Mouse (Mus musculus): ENCODE data around the gene Denr. TPM values are rescaled to one million over a fixed set of nuclear protein-coding genes. Genes with fewer than 3 reads are reported as not detected.

Denr gene
- total and polyA plus RNA-seq, 3 experiments = 51.7 to 150 (median 54.0) TPM

- Histone ChIP-seq H3K9me3 (replicated peaks) (no peaks in the 10 kb centered on the region), H3K27me3 (ENCODE audit: insufficient read depth, low read length) (peaks cover 2% of the 10 kb centered on the region; the same call in 1 of the 2 replicates), H3K36me3 (replicated peaks) (peaks cover 43% of the 10 kb centered on the region), H3K4me3 (ENCODE audit: low read depth, low read length) (no peak overlapping the region), H3K4me1 (ENCODE audit: insufficient read depth, low read depth, low read length) (peaks cover 36% of the 10 kb centered on the region)
- no peak for DNase-seq (ENCODE audit: low spot score)
- TF ChIP-seq POLR2AphosphoS5 (IDR thresholded peaks at IDR 0.05; ENCODE audit: insufficient replicate concordance, low read depth, low read length) (no peak), CTCF (IDR thresholded peaks at IDR 0.05; ENCODE audit: low read depth, low read length) (no peak), GATA2 (IDR thresholded peaks at IDR 0.05; ENCODE audit: borderline replicate concordance, low read depth, low read length) (no peak), TAL1 (conservative IDR thresholded peaks at IDR 0.05; ENCODE audit: low read depth, low read length) (no peak), GATA1 (IDR thresholded peaks at IDR 0.05; ENCODE audit: borderline replicate concordance, low read length) (no peak)
- no peak for ATAC-seq (ENCODE audit: extremely low read depth, insufficient number of reproducible peaks, low FRiP score, poor library complexity, severe bottlenecking)
These were observed 71.2 kb downstream of the Denr start for GRCm38 (mm10) chr5:123978131-123978530.

Other genes starting within 250 kb of the Denr start
- 59.1 and 75.4 TPM in 2 replicates for gene Clip1, start 222.6 kb upstream of the Denr start, total RNA-seq (2014; fragmentation: Nextera tagmentation)
- gene Clip1, start 222.6 kb upstream of the Denr start, total RNA-seq (2017) = 47.8 and 49.1 TPM in 2 replicates
- 12.0 and 12.9 TPM in 2 replicates for gene Clip1, start 222.6 kb upstream of the Denr start, polyA plus RNA-seq (2012)
- gene Zcchc8, start 186.1 kb upstream of the Denr start, total RNA-seq (2014; fragmentation: Nextera tagmentation) = 68.2 and 93.6 TPM in 2 replicates
- 33.3 and 41.4 TPM in 2 replicates for gene Zcchc8, start 186.1 kb upstream of the Denr start, total RNA-seq (2017)
- 55.2 and 79.4 TPM in 2 replicates for gene Zcchc8, start 186.1 kb upstream of the Denr start, polyA plus RNA-seq (2012)
- gene Rsrc2, start 157.8 kb upstream of the Denr start, total RNA-seq (2014; fragmentation: Nextera tagmentation) = 141 and 148 TPM in 2 replicates
- 130 and 151 TPM in 2 replicates for gene Rsrc2, start 157.8 kb upstream of the Denr start, total RNA-seq (2017)
- 8.2 and 18.3 TPM in 2 replicates for gene Rsrc2, start 157.8 kb upstream of the Denr start, polyA plus RNA-seq (2012)
- 100 and 117 TPM in 2 replicates for gene Kntc1, start 157.5 kb upstream of the Denr start, total RNA-seq (2014; fragmentation: Nextera tagmentation)
- 61.9 and 68.0 TPM in 2 replicates for gene Kntc1, start 157.5 kb upstream of the Denr start, total RNA-seq (2017)
- gene Kntc1, start 157.5 kb upstream of the Denr start, polyA plus RNA-seq (2012) = 3.2 and 3.8 TPM in 2 replicates
- not detected in 2 replicates for gene Hcar2, start 41.7 kb upstream of the Denr start, total RNA-seq (2014; fragmentation: Nextera tagmentation)
- 0.12 and 0.22 TPM in 2 replicates for gene Hcar2, start 41.7 kb upstream of the Denr start, total RNA-seq (2017)
- gene Hcar2, start 41.7 kb upstream of the Denr start, polyA plus RNA-seq (2012) = not detected in 2 replicates
- gene Hcar1, start 27.2 kb upstream of the Denr start, total RNA-seq (2014; fragmentation: Nextera tagmentation) = not detected in 2 replicates
- 0.06 and 0.22 TPM in 2 replicates for gene Hcar1, start 27.2 kb upstream of the Denr start, total RNA-seq (2017)
- not detected in 2 replicates for gene Hcar1, start 27.2 kb upstream of the Denr start, polyA plus RNA-seq (2012)
- gene Gm43518, start 20.2 kb downstream of the Denr start, total RNA-seq (2014; fragmentation: Nextera tagmentation) = 1.6 TPM in 1 of 2 replicates, not detected in the other
- 0.27 and 1.5 TPM in 2 replicates for gene Gm43518, start 20.2 kb downstream of the Denr start, total RNA-seq (2017)
- not detected in 2 replicates for gene Gm43518, start 20.2 kb downstream of the Denr start, polyA plus RNA-seq (2012)
- gene Ccdc62, start 23.5 kb downstream of the Denr start, total RNA-seq (2014; fragmentation: Nextera tagmentation) = 2.8 and 9.4 TPM in 2 replicates
- 3.0 and 3.9 TPM in 2 replicates for gene Ccdc62, start 23.5 kb downstream of the Denr start, total RNA-seq (2017)
- gene Ccdc62, start 23.5 kb downstream of the Denr start, polyA plus RNA-seq (2012) = 5.0 and 5.6 TPM in 2 replicates
- gene Hip1r, start 66.5 kb downstream of the Denr start, total RNA-seq (2014; fragmentation: Nextera tagmentation) = 14.2 and 21.7 TPM in 2 replicates
- 5.6 and 7.9 TPM in 2 replicates for gene Hip1r, start 66.5 kb downstream of the Denr start, total RNA-seq (2017)
- 14.9 and 16.5 TPM in 2 replicates for gene Hip1r, start 66.5 kb downstream of the Denr start, polyA plus RNA-seq (2012)
- gene Vps37b, start 125.1 kb downstream of the Denr start, total RNA-seq (2014; fragmentation: Nextera tagmentation) = 55.7 and 64.1 TPM in 2 replicates
- 26.2 and 27.5 TPM in 2 replicates for gene Vps37b, start 125.1 kb downstream of the Denr start, total RNA-seq (2017)
- gene Vps37b, start 125.1 kb downstream of the Denr start, polyA plus RNA-seq (2012) = 135 and 192 TPM in 2 replicates
- gene Abcb9, start 188.6 kb downstream of the Denr start, total RNA-seq (2014; fragmentation: Nextera tagmentation) = 0.75 TPM in 1 of 2 replicates, not detected in the other
- gene Abcb9, start 188.6 kb downstream of the Denr start, total RNA-seq (2017) = 0.60 and 1.0 TPM in 2 replicates
- 0.62 and 0.66 TPM in 2 replicates for gene Abcb9, start 188.6 kb downstream of the Denr start, polyA plus RNA-seq (2012)
- gene Ogfod2, start 205.1 kb downstream of the Denr start, total RNA-seq (2014; fragmentation: Nextera tagmentation) = 7.2 and 28.1 TPM in 2 replicates
- gene Ogfod2, start 205.1 kb downstream of the Denr start, total RNA-seq (2017) = 14.9 and 15.4 TPM in 2 replicates
- 60.2 and 73.8 TPM in 2 replicates for gene Ogfod2, start 205.1 kb downstream of the Denr start, polyA plus RNA-seq (2012)
- gene Arl6ip4, start 208.9 kb downstream of the Denr start, total RNA-seq (2014; fragmentation: Nextera tagmentation) = 27.3 and 31.4 TPM in 2 replicates
- gene Arl6ip4, start 208.9 kb downstream of the Denr start, total RNA-seq (2017) = 65.6 and 75.7 TPM in 2 replicates
- 75.4 and 76.9 TPM in 2 replicates for gene Arl6ip4, start 208.9 kb downstream of the Denr start, polyA plus RNA-seq (2012)